Mouse (Mus musculus) midbrain, embryonic 16.5 days (tissue): ENCODE results near the gene Slc5a6. TPM values are rescaled to one million over a fixed set of nuclear protein-coding genes. Genes with fewer than 3 reads are reported as not detected.

Experiments
- ATAC-seq: fragments of 200-750 bp; cut with Nextera tagmentation; 2 replicates; pipeline ENCODE4 v1.8.0; 2017; ENCODE audit warnings: moderate TSS enrichment
- H3K27ac ChIP-seq: fragments of 300-500 bp; sonication (generic); 2 replicates; pipeline ENCODE4 v1.5.1; 2014; ENCODE audit warnings: mild to moderate bottlenecking, low read length, mixed read lengths
- H3K27me3 ChIP-seq: fragments of 300-500 bp; sonication (generic); 2 replicates; pipeline ENCODE4 v1.6.1; 2014; ENCODE audit warnings: low read depth, low read length, mixed read lengths; ENCODE audit not compliant: control insufficient read depth, insufficient read depth
- H3K36me3 ChIP-seq: fragments of 300-500 bp; sonication (generic); 2 replicates; pipeline ENCODE4 v1.6.1; 2014; ENCODE audit warnings: mild to moderate bottlenecking, low read length, moderate library complexity, mixed read lengths; ENCODE audit not compliant: control insufficient read depth, insufficient read depth
- H3K4me1 ChIP-seq: fragments of 300-500 bp; sonication (generic); 2 replicates; pipeline ENCODE4 v1.6.1; 2014; ENCODE audit warnings: mild to moderate bottlenecking, low read length, mixed read lengths; ENCODE audit not compliant: control insufficient read depth, insufficient read depth
- H3K4me2 ChIP-seq: fragments of 300-500 bp; sonication (generic); 2 replicates; pipeline ENCODE4 v1.6.1; 2014; ENCODE audit warnings: mild to moderate bottlenecking, low read length, mixed read lengths
- H3K4me3 ChIP-seq: fragments of 300-500 bp; sonication (generic); 2 replicates; pipeline ENCODE4 v1.5.1; 2014; ENCODE audit warnings: low read depth, mild to moderate bottlenecking, low read length, moderate library complexity, mixed read lengths
- H3K9ac ChIP-seq: fragments of 300-500 bp; sonication (generic); 2 replicates; pipeline ENCODE4 v1.6.1; 2014; ENCODE audit warnings: low read depth, low read length, mixed read lengths
- H3K9me3 ChIP-seq: fragments of 300-500 bp; sonication (generic); replicated peaks from 2 replicates; pipeline ENCODE4 v1.6.1; 2014; ENCODE audit warnings: mild to moderate bottlenecking, low read length, mixed read lengths; ENCODE audit not compliant: control insufficient read depth, poor library complexity, severe bottlenecking
- WGBS: fragments of 180-500 bp; shearing (Covaris S2); extraction: QIAGEN DNeasy Blood & Tissue Kit; methylation state at CpG from one replicate; pipeline ENCODE4 v1.1.7; 2014; 5-methylcytosine and 5-hydroxymethylcytosine counted together
- polyA plus RNA-seq: library from polyadenylated mRNA; unstranded; fragments of >200 nt; fragmentation: Nextera tagmentation; extraction: Ambion mirVana; gene quantifications from 2 replicates; pipeline ENCODE4 v1.2.1, GENCODE M21; 2015

Slc5a6 gene
- polyA plus RNA-seq = 29.4 and 30.3 TPM in 2 replicates

- Histone ChIP-seq H3K9me3 (no peaks in the 10 kb centered on the region), H3K4me3 (peak within 1 kb of the TSS; percentile 66), H3K9ac (peak within 1 kb of the TSS; percentile 92), H3K27ac (peak within 1 kb of the TSS; percentile 92), H3K4me1 (peaks cover 14% of the 10 kb centered on the region), H3K36me3 (peaks cover 8% of the 10 kb centered on the region), H3K27me3 (no peaks in the 10 kb centered on the region), H3K4me2 (peak within 1 kb of the TSS; percentile 82)
- WGBS = under 1% methylated on average over 23 of the region's 23 CpGs
- ATAC-seq = peak; percentile 51
Measured at GRCm38 (mm10) chr5:31048763-31049641, at the start of gene Slc5a6. Gene Slc5a6 (minus strand): TSS chr5:31048924.

GRCm38 (mm10) chr5:31095711-31096480, 47.2 kb upstream of the Slc5a6 start:
- Histone ChIP-seq H3K27me3 (peaks cover 51% of the 10 kb centered on the region), H3K9me3 (no peaks in the 10 kb centered on the region), H3K27ac (no peak overlapping the region), H3K4me2 (no peak overlapping the region), H3K4me1 (peaks cover 29% of the 10 kb centered on the region), H3K36me3 (no peaks in the 10 kb centered on the region), H3K9ac (no peak overlapping the region), H3K4me3 (no peak overlapping the region)
- no peak for ATAC-seq
- WGBS = 18% methylated on average over 11 of the region's 11 CpGs

- Histone ChIP-seq H3K36me3 (no peaks in the 10 kb centered on the region), H3K27me3 (peaks cover 59% of the 10 kb centered on the region), H3K9me3 (no peaks in the 10 kb centered on the region), H3K9ac (0 out of 2 replicates have a peak overlapping the region, but pooled peaks have one; percentile 6), H3K27ac (no peak overlapping the region), H3K4me1 (peaks cover 29% of the 10 kb centered on the region), H3K4me3 (peak overlapping the region; percentile 26), H3K4me2 (peak overlapping the region; percentile 60)
- no peak for ATAC-seq
- under 1% methylated on average over 59 of the region's 59 CpGs for WGBS
Measured at GRCm38 (mm10) chr5:31094799-31095691, 46.3 kb upstream of the Slc5a6 start.

GRCm38 (mm10) chr5:31094100-31094798, 45.5 kb upstream of the Slc5a6 start:
- no peak overlapping the region for H3K27ac ChIP-seq
- peak overlapping the region; percentile 60 for H3K4me2 ChIP-seq
- H3K4me1 ChIP-seq = peaks cover 29% of the 10 kb centered on the region
- H3K9ac ChIP-seq = no peak overlapping the region
- WGBS = 2% methylated on average over 29 of the region's 29 CpGs
- H3K9me3 ChIP-seq = no peaks in the 10 kb centered on the region
- peak overlapping the region; percentile 26; the same call in 1 of the 2 replicates for H3K4me3 ChIP-seq
- H3K36me3 ChIP-seq = no peaks in the 10 kb centered on the region
- no peak for ATAC-seq
- H3K27me3 ChIP-seq = peaks cover 61% of the 10 kb centered on the region

- Histone ChIP-seq H3K36me3 (no peaks in the 10 kb centered on the region), H3K9me3 (no peaks in the 10 kb centered on the region), H3K27me3 (peaks cover 61% of the 10 kb centered on the region), H3K4me2 (peak overlapping the region; percentile 60), H3K4me1 (peaks cover 29% of the 10 kb centered on the region), H3K27ac (no peak overlapping the region), H3K4me3 (peak overlapping the region; percentile 43), H3K9ac (peak overlapping the region; percentile 70)
- ATAC-seq = peak; percentile 50; the same call in 1 of the 2 replicates
- WGBS = under 1% methylated on average over 54 of the region's 54 CpGs
Measured at GRCm38 (mm10) chr5:31093151-31094041, 44.7 kb upstream of the Slc5a6 start.

- Histone ChIP-seq H3K4me2 (peak overlapping the region; percentile 60), H3K9me3 (no peaks in the 10 kb centered on the region), H3K27me3 (peaks cover 58% of the 10 kb centered on the region), H3K4me1 (peaks cover 29% of the 10 kb centered on the region), H3K27ac (no peak overlapping the region), H3K4me3 (peak overlapping the region; percentile 43), H3K9ac (peak overlapping the region; percentile 70), H3K36me3 (no peaks in the 10 kb centered on the region)
- 2% methylated on average over 51 of the region's 53 CpGs for WGBS
- no peak for ATAC-seq
Measured at GRCm38 (mm10) chr5:31092231-31092975, 43.7 kb upstream of the Slc5a6 start.

- Histone ChIP-seq H3K4me1 (peaks cover 2% of the 10 kb centered on the region), H3K9me3 (no peaks in the 10 kb centered on the region), H3K4me2 (no peak overlapping the region), H3K27me3 (peaks cover 21% of the 10 kb centered on the region), H3K27ac (no peak overlapping the region), H3K36me3 (no peaks in the 10 kb centered on the region), H3K4me3 (no peak overlapping the region), H3K9ac (no peak overlapping the region)
- ATAC-seq = no peak
- WGBS = 78% methylated on average over 2 of the region's 2 CpGs
Measured at GRCm38 (mm10) chr5:31087131-31087530, 38.4 kb upstream of the Slc5a6 start.
